Mouse (Mus musculus) cerebellum, adult 2 months (tissue): ENCODE measurements around the gene Gm38100. TPM values are rescaled to one million over a fixed set of nuclear protein-coding genes. Genes with fewer than 3 reads are reported as not detected.

ENCODE experiments used
- DNase-seq, 2 experiments: peaks; one replicate each; pipeline ENCODE4 v3.0.0; 2021
- H3K27ac ChIP-seq: fragments of 200-500 bp; 2 replicates; pipeline ENCODE4 v1.5.1; 2012; ENCODE audit warnings: low read length, control low read depth, inconsistent platforms; ENCODE audit not compliant: insufficient read depth
- H3K27me3 ChIP-seq: fragments of 200-500 bp; 2 replicates; pipeline ENCODE4 v1.6.1; 2012; ENCODE audit warnings: inconsistent platforms, mild to moderate bottlenecking, low read length, moderate library complexity; ENCODE audit not compliant: control insufficient read depth, insufficient read depth
- H3K4me1 ChIP-seq: fragments of 200-500 bp; 2 replicates; pipeline ENCODE4 v1.6.1; 2011; ENCODE audit warnings: low read length; ENCODE audit not compliant: control insufficient read depth, insufficient read depth
- H3K4me3 ChIP-seq: fragments of 200-500 bp; replicated peaks from 2 replicates; pipeline ENCODE3; 2011; ENCODE audit warnings: mild to moderate bottlenecking, low read depth, low read length, control low read depth; ENCODE audit not compliant: insufficient read depth
- CTCF ChIP-seq: fragments of 200-500 bp; IDR thresholded peaks from 2 replicates; pipeline ENCODE4 v1.5.1; 2011; ENCODE audit warnings: low read depth, mild to moderate bottlenecking, control low read depth, low read length, moderate library complexity, borderline replicate concordance; ENCODE audit not compliant: insufficient read depth
- POLR2A ChIP-seq: fragments of 200-500 bp; IDR thresholded peaks from 2 replicates; pipeline ENCODE4 v1.6.1; 2011; ENCODE audit warnings: low read length, control low read depth, borderline replicate concordance; ENCODE audit not compliant: insufficient read depth
- WGBS: fragments of 180-500 bp; shearing (Covaris S2); methylation state at CpG from one replicate; pipeline ENCODE4 v1.1.7; 2018; 5-methylcytosine and 5-hydroxymethylcytosine counted together
- polyA plus RNA-seq: library from polyadenylated mRNA; depleted of rRNA; stranded (reverse); fragments of >200 nt; gene quantifications from 2 replicates; pipeline ENCODE4 v1.2.3, GENCODE M21; 2012; rRNA removed

The Gm38100 gene
- polyA plus RNA-seq, result not detected in 2 replicates

GRCm38 (mm10) chr1:175920029-175920428 lies at the start of gene Gm38100:
Gm38100 (plus strand) TSS chr1:175920329.
- no peak within 1 kb of the TSS for H3K4me3 ChIP-seq
- WGBS, result 91% methylated on average over 9 of the region's 9 CpGs
- TF ChIP-seq POLR2A (no peak), CTCF (no peak)
- H3K27ac ChIP-seq, result no peak within 1 kb of the TSS
- H3K27me3 ChIP-seq, result no peaks in the 10 kb centered on the region
- H3K4me1 ChIP-seq, result no peaks in the 10 kb centered on the region; the same call in 1 of the 2 replicates
- DNase-seq, result no peak

GRCm38 (mm10) chr1:175870716-175871115 lies 49.4 kb upstream of the Gm38100 start:
- WGBS, result 56% methylated on average over 3 of the region's 3 CpGs
- H3K4me1 ChIP-seq, result no peaks in the 10 kb centered on the region
- TF ChIP-seq POLR2A (no peak), CTCF (no peak)
- no peak overlapping the region for H3K27ac ChIP-seq
- DNase-seq, result no peak
- H3K4me3 ChIP-seq, result no peak overlapping the region
- H3K27me3 ChIP-seq, result no peaks in the 10 kb centered on the region

- Histone ChIP-seq H3K27me3 (no peaks in the 10 kb centered on the region), H3K4me1 (no peaks in the 10 kb centered on the region), H3K4me3 (no peak overlapping the region), H3K27ac (no peak overlapping the region)
- WGBS, result 35% methylated on average over 6 of the region's 6 CpGs
- no peak for DNase-seq
- no peak for TF ChIP-seq CTCF
- TF ChIP-seq POLR2A, result no peak
Measured at GRCm38 (mm10) chr1:175872028-175872816, 47.9 kb upstream of the Gm38100 start.

GRCm38 (mm10) chr1:175880453-175881296 lies 39.5 kb upstream of the Gm38100 start, which contains the start of gene Exo1:
Exo1 (plus strand) TSS chr1:175880581.
- no peaks in the 10 kb centered on the region for H3K4me1 ChIP-seq
- DNase-seq, result peak; percentile 84 to 93
- no peaks in the 10 kb centered on the region for H3K27me3 ChIP-seq
- WGBS, result under 1% methylated on average over 66 of the region's 66 CpGs
- peak within 1 kb of the TSS; percentile 96 for H3K4me3 ChIP-seq
- TF ChIP-seq POLR2A, result no peak
- no peak for TF ChIP-seq CTCF
- peak within 1 kb of the TSS; percentile 81 for H3K27ac ChIP-seq

- 43% methylated on average over 3 of the region's 3 CpGs for WGBS
- no peak for TF ChIP-seq CTCF
- no peak for TF ChIP-seq POLR2A
Measured at GRCm38 (mm10) chr1:175883398-175883797, 36.7 kb upstream of the Gm38100 start.

GRCm38 (mm10) chr1:175893263-175893662 lies 26.9 kb upstream of the Gm38100 start:
- TF ChIP-seq CTCF, result no peak
- no peak for TF ChIP-seq POLR2A
- Histone ChIP-seq H3K4me1 (no peaks in the 10 kb centered on the region), H3K27me3 (no peaks in the 10 kb centered on the region), H3K4me3 (no peak overlapping the region), H3K27ac (no peak overlapping the region)
- WGBS, result 92% methylated on average over 6 of the region's 6 CpGs
- no peak for DNase-seq

More at GRCm38 (mm10) chr1:175883398-175883797, 36.7 kb upstream of the Gm38100 start:
- Histone ChIP-seq H3K27me3 (no peaks in the 10 kb centered on the region), H3K27ac (no peak overlapping the region), H3K4me1 (no peaks in the 10 kb centered on the region), H3K4me3 (no peak overlapping the region)
- no peak for DNase-seq

- no peak for TF ChIP-seq CTCF
- no peak for TF ChIP-seq POLR2A
Measured at GRCm38 (mm10) chr1:175893726-175894125, 26.4 kb upstream of the Gm38100 start.

GRCm38 (mm10) chr1:175911207-175911606 lies 8.9 kb upstream of the Gm38100 start:
- DNase-seq, result no peak
- no peaks in the 10 kb centered on the region for H3K27me3 ChIP-seq
- WGBS, result 88% methylated on average over 2 of the region's 2 CpGs
- H3K4me1 ChIP-seq, result no peaks in the 10 kb centered on the region
- TF ChIP-seq CTCF (no peak), POLR2A (no peak)
- H3K27ac ChIP-seq, result no peak overlapping the region
- no peak overlapping the region for H3K4me3 ChIP-seq

More at GRCm38 (mm10) chr1:175893726-175894125, 26.4 kb upstream of the Gm38100 start:
- no peak for DNase-seq
- WGBS, result 92% methylated on average over 12 of the region's 12 CpGs
- Histone ChIP-seq H3K27me3 (no peaks in the 10 kb centered on the region), H3K4me1 (no peaks in the 10 kb centered on the region), H3K4me3 (no peak overlapping the region), H3K27ac (no peak overlapping the region)
